Mouse (Mus musculus) neural tube, embryonic 15.5 days (tissue): ENCODE measurements at regions not wholly inside any gene's neighbourhood (a gene's known extent, or its start where the extent isn't known, plus 50 kb on each side); places are given as distances from the start of the nearest gene placed in this dataset.

Experiments
- ATAC-seq: fragments of 200-750 bp; cut with Nextera tagmentation; 2 replicates; pipeline ENCODE4 v1.8.0; 2017; ENCODE audit warnings: mild to moderate bottlenecking, moderate TSS enrichment, moderate library complexity; ENCODE audit not compliant: low FRiP score
- H3K27ac ChIP-seq: fragments of 300-500 bp; sonication (generic); replicated peaks from 2 replicates; pipeline ENCODE4 v1.5.1; 2015; ENCODE audit warnings: mild to moderate bottlenecking, inconsistent platforms
- H3K27me3 ChIP-seq: fragments of 300-500 bp; sonication (generic); replicated peaks from 2 replicates; pipeline ENCODE4 v1.6.1; 2015; ENCODE audit warnings: inconsistent platforms
- H3K36me3 ChIP-seq: fragments of 300-500 bp; sonication (generic); 2 replicates; pipeline ENCODE4 v1.6.1; 2015; ENCODE audit warnings: inconsistent platforms
- H3K4me1 ChIP-seq: fragments of 300-500 bp; sonication (generic); 2 replicates; pipeline ENCODE4 v1.6.1; 2015; ENCODE audit warnings: inconsistent platforms
- H3K4me2 ChIP-seq: fragments of 300-500 bp; sonication (generic); 2 replicates; pipeline ENCODE4 v1.6.1; 2015; ENCODE audit warnings: inconsistent platforms, mild to moderate bottlenecking, moderate library complexity
- H3K4me3 ChIP-seq: fragments of 300-500 bp; sonication (generic); replicated peaks from 2 replicates; pipeline ENCODE4 v1.5.1; 2015; ENCODE audit warnings: mild to moderate bottlenecking, inconsistent platforms
- H3K9ac ChIP-seq: fragments of 300-500 bp; sonication (generic); replicated peaks from 2 replicates; pipeline ENCODE4 v1.6.1; 2015; ENCODE audit warnings: mild to moderate bottlenecking, inconsistent platforms
- H3K9me3 ChIP-seq: fragments of 300-500 bp; sonication (generic); replicated peaks from 2 replicates; pipeline ENCODE4 v1.6.1; 2016; ENCODE audit warnings: inconsistent platforms
- WGBS: fragments of 180-500 bp; shearing (Covaris S2); methylation state at CpG from one replicate; pipeline ENCODE4 v1.1.7; 2015; ENCODE audit warnings: mixed read lengths; 5-methylcytosine and 5-hydroxymethylcytosine counted together

DNA sequence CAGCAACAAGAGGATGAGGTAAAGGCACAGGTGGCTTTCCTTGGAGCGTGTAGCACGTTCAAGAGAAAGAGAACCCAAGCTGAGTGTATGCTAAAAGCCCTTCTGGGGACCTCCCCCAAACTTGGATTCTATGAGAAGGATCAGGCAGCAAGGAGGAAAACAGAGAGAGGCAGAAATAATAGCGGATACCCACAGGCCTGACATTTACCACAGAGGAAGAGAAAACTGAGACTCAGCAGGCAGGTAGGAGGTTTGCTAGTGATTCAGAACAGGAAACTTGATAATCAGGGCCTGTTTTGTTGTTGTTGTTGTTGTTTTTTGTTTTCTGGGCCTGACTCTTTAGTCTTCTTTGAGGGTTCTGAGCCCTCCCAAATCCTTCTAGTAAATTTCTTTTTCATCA is 100.5 kb upstream of the Mdm1 start:
- Histone ChIP-seq H3K4me1 (peaks cover 8% of the 10 kb centered on the region), H3K27me3 (no peaks in the 10 kb centered on the region), H3K9ac (no peak overlapping the region), H3K36me3 (no peaks in the 10 kb centered on the region), H3K4me3 (no peak overlapping the region), H3K4me2 (no peak overlapping the region), H3K9me3 (no peaks in the 10 kb centered on the region), H3K27ac (no peak overlapping the region)
- ATAC-seq = no peak
- 94% methylated on average over 3 of the region's 3 CpGs for WGBS

DNA sequence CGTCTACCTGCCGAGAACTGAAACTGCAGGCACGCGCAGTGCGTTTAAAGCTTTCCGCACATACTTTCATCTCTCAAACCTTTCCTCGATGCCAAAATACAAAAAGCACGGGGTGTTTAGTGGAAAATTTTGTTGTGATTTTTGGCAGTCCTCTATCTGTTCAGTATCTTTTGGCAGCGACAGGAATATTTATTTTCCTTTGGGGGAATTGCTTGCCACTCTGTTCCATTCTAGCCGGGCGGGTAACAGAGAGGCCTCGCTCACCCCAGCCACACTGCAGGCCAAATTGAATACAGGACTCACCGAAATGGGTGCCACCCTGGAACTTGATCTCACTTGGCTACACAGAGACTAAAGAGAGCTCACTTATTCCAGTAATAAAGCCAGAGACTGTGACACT is 97.8 kb upstream of the Mdm1 start:
- Histone ChIP-seq H3K9me3 (no peaks in the 10 kb centered on the region), H3K4me2 (no peak overlapping the region), H3K27ac (no peak overlapping the region), H3K4me3 (no peak overlapping the region), H3K36me3 (no peaks in the 10 kb centered on the region), H3K4me1 (peaks cover 8% of the 10 kb centered on the region), H3K9ac (no peak overlapping the region), H3K27me3 (no peaks in the 10 kb centered on the region)
- ATAC-seq = no peak
- WGBS = 65% methylated on average over 13 of the region's 13 CpGs

DNA sequence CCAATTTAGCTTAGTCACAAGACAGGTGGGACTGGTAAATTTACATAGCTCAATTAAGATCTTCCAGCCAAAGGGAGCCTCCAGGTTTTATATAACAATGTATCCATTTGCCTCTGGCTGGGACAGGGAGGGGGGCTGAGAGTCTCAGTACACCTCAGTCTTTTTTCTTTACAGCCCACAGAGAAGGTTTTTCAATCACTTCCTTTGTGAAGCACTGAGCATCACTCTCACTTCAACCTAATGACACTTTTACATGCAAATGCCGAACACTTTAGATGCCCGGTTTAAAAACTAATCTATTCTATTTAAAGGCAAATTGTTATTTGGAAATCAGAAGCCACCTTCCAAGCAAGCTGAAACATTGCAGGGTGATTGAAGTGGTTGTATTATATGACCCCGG is 96.8 kb upstream of the Mdm1 start:
- Histone ChIP-seq H3K4me2 (no peak overlapping the region), H3K4me1 (peaks cover 8% of the 10 kb centered on the region), H3K36me3 (no peaks in the 10 kb centered on the region), H3K27me3 (no peaks in the 10 kb centered on the region), H3K9me3 (no peaks in the 10 kb centered on the region), H3K4me3 (no peak overlapping the region), H3K27ac (no peak overlapping the region), H3K9ac (no peak overlapping the region)
- WGBS = 23% methylated on average over 3 of the region's 3 CpGs
- no peak for ATAC-seq

DNA sequence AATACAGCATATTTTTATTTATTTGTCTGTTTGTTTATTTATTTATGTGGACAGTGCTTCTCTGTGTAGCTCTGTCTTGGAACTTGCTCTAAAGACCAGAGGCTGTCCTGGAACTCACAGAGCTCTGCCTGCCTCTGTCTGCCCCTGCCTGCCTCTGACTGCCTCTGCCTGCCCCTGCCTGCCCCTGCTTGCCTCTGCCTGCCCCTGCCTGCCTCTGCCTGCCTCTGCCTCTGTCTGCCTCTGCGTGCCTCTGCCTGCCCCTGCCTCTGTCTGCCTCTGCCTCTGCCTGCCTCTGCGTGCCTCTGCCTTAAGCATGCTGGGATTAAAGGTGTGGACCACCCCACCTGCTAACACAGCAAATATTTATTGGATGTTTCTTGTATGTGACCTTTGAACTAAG is 96.2 kb upstream of the Mdm1 start:
- H3K9me3 ChIP-seq = no peaks in the 10 kb centered on the region
- no peak overlapping the region for H3K27ac ChIP-seq
- H3K4me3 ChIP-seq = no peak overlapping the region
- peaks cover 8% of the 10 kb centered on the region for H3K4me1 ChIP-seq
- no peaks in the 10 kb centered on the region for H3K27me3 ChIP-seq
- WGBS = 91% methylated on average over 2 of the region's 2 CpGs
- no peaks in the 10 kb centered on the region for H3K36me3 ChIP-seq
- no peak for ATAC-seq
- no peak overlapping the region for H3K9ac ChIP-seq
- H3K4me2 ChIP-seq = no peak overlapping the region

DNA sequence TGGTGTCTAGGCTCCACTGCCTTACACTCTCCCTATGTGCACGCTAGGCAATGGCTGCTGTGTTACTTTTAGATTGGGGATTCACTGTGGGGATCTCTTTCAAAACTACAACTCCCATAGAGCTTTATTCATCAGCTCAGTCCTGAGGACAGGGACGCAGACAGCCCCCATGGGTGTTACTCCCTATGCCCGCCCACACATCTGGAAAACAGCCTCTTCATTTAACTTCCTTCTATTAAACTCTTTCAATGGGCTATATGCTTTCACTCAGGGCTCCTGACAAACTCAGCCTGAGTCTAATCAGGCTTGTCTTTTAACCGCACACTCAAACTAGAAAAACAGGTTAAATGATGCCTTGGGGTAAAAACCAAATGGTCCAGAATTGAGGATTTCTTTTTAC is 95.3 kb upstream of the Mdm1 start:
- no peaks in the 10 kb centered on the region for H3K36me3 ChIP-seq
- no peak for ATAC-seq
- H3K4me2 ChIP-seq = no peak overlapping the region
- no peak overlapping the region for H3K9ac ChIP-seq
- 53% methylated on average over 4 of the region's 4 CpGs for WGBS
- peaks cover 8% of the 10 kb centered on the region for H3K4me1 ChIP-seq
- no peaks in the 10 kb centered on the region for H3K9me3 ChIP-seq
- no peak overlapping the region for H3K4me3 ChIP-seq
- H3K27me3 ChIP-seq = no peaks in the 10 kb centered on the region
- no peak overlapping the region for H3K27ac ChIP-seq

DNA sequence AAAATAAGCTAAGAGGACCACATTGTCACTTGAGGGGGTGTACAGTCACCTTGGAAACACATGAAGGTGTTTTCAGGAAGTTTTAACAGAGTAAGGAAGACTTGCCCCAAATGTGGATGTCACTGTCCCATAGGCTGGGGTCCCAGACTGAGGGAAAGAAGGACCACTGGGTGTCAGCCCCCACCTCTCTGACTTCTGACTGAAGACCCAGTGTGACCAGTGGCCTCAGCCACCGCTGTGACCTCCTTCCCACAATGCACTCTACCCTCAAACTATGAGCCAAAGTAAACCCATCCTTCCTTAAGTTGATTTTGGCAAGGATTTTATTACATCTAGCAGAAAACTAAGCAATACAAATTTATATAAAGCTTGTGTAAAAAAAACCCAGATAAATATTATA is 94.8 kb upstream of the Mdm1 start:
- no peak overlapping the region for H3K4me2 ChIP-seq
- 85% methylated on average over 1 of the region's 1 CpGs for WGBS
- no peaks in the 10 kb centered on the region for H3K9me3 ChIP-seq
- ATAC-seq = no peak
- no peaks in the 10 kb centered on the region for H3K27me3 ChIP-seq
- H3K27ac ChIP-seq = no peak overlapping the region
- no peaks in the 10 kb centered on the region for H3K36me3 ChIP-seq
- H3K9ac ChIP-seq = no peak overlapping the region
- peaks cover 8% of the 10 kb centered on the region for H3K4me1 ChIP-seq
- no peak overlapping the region for H3K4me3 ChIP-seq

DNA sequence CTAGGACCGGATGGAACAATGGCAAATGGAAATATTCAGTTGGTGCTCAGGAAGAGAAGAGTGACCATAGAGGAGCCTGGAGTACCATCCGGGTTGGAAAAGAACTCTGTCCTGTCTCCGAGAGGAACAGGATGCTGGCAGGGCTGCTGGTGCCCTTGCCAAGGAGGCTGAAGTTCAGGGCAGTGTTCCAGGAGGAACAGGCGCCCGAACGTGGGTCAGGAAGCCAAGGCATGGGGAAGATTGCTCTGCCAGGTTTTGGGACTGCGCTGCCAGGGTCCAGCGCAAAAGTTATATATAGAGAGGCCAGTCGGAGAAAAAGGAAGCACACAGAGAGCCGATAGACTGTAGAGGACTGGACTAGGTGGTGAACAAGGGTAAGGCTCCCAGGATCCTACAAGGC is 92.3 kb upstream of the Mdm1 start:
- no peaks in the 10 kb centered on the region for H3K9me3 ChIP-seq
- WGBS = 85% methylated on average over 10 of the region's 10 CpGs
- no peak overlapping the region for H3K27ac ChIP-seq
- H3K27me3 ChIP-seq = no peaks in the 10 kb centered on the region
- H3K4me1 ChIP-seq = peaks cover 4% of the 10 kb centered on the region; the same call in 1 of the 2 replicates
- no peak for ATAC-seq
- H3K4me3 ChIP-seq = no peak overlapping the region
- no peaks in the 10 kb centered on the region for H3K36me3 ChIP-seq
- no peak overlapping the region for H3K4me2 ChIP-seq
- no peak overlapping the region for H3K9ac ChIP-seq

DNA sequence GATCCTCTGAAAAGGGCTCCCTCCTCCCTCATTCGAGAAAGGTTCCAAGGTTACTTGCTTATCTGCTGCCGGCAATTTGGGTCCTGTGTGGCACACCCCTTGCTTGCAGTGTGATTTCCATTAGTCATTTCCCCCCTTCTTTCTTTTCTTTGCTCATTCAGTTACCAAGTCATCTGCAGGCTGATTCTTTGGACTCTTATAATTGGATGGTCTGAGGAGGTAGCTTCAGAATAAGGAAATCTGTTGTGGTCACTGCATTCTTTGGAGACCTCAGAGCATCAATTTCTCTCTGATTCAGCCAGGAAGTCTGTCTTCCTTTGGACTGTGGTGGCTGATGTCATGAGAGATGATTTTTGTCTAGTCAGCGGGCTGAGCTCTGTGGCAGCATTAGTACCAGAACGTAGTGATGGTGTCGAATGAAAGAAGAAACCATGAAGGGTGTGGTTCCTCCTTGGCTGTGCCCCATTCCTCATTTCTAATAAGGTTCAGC is 91.4 kb upstream of the Mdm1 start:
- Histone ChIP-seq H3K9me3 (no peaks in the 10 kb centered on the region), H3K36me3 (no peaks in the 10 kb centered on the region), H3K27ac (no peak overlapping the region), H3K4me3 (no peak overlapping the region), H3K4me2 (no peak overlapping the region), H3K9ac (no peak overlapping the region), H3K4me1 (no peaks in the 10 kb centered on the region; the same call in 1 of the 2 replicates), H3K27me3 (no peaks in the 10 kb centered on the region)
- WGBS = 88% methylated on average over 5 of the region's 5 CpGs
- ATAC-seq = no peak

DNA sequence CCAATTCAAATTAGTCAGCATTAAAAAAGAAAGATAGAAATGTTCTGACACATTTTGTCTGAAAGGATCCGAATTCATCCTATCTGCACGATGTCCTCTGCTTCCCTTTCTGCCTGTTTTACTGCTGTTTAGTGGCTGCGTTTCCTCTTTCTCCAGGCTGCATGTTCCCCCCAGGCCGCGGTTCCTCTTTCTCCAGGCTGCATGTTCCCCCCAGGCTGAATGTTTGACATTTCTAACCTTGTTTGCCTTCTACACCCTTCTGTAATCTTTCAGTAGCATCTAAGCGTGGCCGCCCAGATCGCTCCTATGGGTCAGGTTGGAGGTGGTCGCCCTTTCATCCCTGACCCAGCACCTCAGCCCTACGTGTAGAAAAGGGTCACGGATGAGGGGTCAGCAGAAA is 89.6 kb upstream of the Mdm1 start:
- no peak overlapping the region for H3K4me2 ChIP-seq

DNA sequence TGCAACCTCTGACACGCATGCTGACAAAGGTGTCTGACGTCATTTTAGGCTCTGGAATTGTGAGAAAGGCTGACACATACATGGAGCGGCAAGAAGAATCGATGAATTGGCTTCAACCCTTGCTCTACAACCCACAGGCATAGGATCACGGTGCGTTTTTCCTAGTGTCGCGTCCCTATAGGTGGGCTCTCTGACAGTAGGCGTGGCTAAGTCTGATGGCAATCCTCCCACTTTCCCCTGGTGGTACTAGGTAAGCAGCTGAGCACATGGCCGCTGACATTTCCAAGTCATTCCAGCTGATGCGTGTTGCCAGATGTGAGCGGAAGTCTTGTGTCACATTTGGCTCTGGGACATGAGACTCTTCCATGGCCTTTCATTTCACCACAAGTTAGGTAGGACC is 89.1 kb upstream of the Mdm1 start:
- Histone ChIP-seq H3K9ac (no peak overlapping the region), H3K27me3 (no peaks in the 10 kb centered on the region), H3K4me1 (peaks cover 15% of the 10 kb centered on the region), H3K9me3 (no peaks in the 10 kb centered on the region), H3K4me3 (no peak overlapping the region), H3K27ac (no peak overlapping the region), H3K4me2 (no peak overlapping the region), H3K36me3 (no peaks in the 10 kb centered on the region)
- WGBS = 88% methylated on average over 12 of the region's 12 CpGs
- ATAC-seq = no peak

More for the DNA sequence above, 89.6 kb upstream of the Mdm1 start:
- ATAC-seq = no peak
- 89% methylated on average over 11 of the region's 11 CpGs for WGBS
- no peak overlapping the region for H3K27ac ChIP-seq
- no peaks in the 10 kb centered on the region for H3K36me3 ChIP-seq
- no peaks in the 10 kb centered on the region for H3K9me3 ChIP-seq
- no peak overlapping the region for H3K9ac ChIP-seq
- no peaks in the 10 kb centered on the region for H3K27me3 ChIP-seq
- H3K4me3 ChIP-seq = no peak overlapping the region
- peaks cover 12% of the 10 kb centered on the region for H3K4me1 ChIP-seq

DNA sequence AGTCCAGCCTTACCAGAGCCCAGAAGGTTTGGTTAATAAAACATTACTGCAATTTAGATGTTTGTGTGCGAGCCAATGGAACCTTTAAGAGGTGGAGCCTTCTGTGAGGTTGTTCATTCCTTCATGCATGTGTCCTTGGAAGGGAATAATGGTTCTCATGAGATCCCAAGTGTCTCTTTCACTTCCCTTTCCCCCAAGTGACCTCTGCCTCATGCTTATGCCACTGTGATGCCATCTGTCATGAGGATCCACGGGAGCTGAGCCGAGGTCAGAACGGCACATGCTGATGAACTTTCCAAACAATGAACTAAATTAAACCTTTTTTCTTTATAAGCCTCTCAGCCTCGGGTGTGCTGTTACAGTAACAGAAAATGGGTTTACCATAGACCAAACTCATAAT is 88.6 kb upstream of the Mdm1 start:
- Histone ChIP-seq H3K4me1 (peaks cover 19% of the 10 kb centered on the region), H3K27ac (no peak overlapping the region), H3K4me3 (no peak overlapping the region), H3K9ac (no peak overlapping the region), H3K27me3 (no peaks in the 10 kb centered on the region), H3K4me2 (no peak overlapping the region), H3K9me3 (no peaks in the 10 kb centered on the region), H3K36me3 (no peaks in the 10 kb centered on the region)
- no peak for ATAC-seq
- 92% methylated on average over 5 of the region's 5 CpGs for WGBS

DNA sequence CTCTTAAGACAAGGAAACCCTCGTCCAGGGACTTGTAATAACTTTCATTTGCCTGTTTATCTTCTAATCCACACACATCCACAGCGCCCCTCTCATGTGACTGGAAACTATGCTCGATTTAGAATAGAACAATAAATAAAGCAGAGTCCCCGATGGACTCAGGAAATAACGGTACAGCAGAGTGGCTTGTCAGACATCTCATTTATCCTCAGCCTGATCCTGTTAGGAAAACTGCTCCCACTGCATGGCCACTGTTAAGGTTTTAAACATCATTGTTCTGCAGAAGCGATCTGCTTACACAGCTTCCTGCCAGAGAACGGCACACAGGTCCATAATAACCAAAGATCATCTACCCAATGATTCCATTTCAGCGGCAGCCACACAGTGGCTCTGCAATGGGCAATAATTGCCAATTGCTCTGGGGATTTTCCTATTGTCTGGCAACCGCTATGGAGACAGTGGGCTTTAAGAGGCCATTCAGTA is 84.8 kb upstream of the Mdm1 start:
- 11% methylated on average over 9 of the region's 9 CpGs for WGBS
- peaks cover 19% of the 10 kb centered on the region for H3K4me1 ChIP-seq
- peak overlapping the region; percentile 33 for H3K4me2 ChIP-seq
- H3K4me3 ChIP-seq = no peak overlapping the region
- H3K27ac ChIP-seq = peak overlapping the region; percentile 73
- H3K9ac ChIP-seq = no peak overlapping the region
- H3K27me3 ChIP-seq = no peaks in the 10 kb centered on the region
- no peaks in the 10 kb centered on the region for H3K9me3 ChIP-seq
- H3K36me3 ChIP-seq = no peaks in the 10 kb centered on the region
- peak; percentile 73 for ATAC-seq

DNA sequence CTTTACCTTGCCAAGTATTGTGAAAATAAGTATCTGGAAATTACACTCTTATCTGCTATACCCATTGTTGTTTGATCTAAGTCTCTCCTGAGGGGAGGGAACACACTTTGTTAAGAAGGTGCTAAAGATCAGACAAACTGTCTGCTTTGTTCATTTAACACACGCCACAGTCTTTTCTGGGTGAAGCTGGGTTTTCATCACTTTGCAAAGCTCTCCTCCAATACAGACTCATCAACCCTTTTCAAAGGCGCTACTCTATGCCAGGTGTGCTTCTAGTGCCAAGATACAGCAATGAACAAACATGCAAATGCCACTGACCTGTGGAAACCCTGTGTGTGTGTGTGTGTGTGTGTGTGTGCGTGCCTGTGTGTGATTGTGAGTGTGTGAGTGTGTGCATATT is 84.1 kb upstream of the Mdm1 start:
- no peaks in the 10 kb centered on the region for H3K36me3 ChIP-seq
- no peak overlapping the region for H3K4me2 ChIP-seq
- no peak overlapping the region for H3K9ac ChIP-seq
- H3K4me3 ChIP-seq = no peak overlapping the region
- no peaks in the 10 kb centered on the region for H3K9me3 ChIP-seq
- WGBS = 69% methylated on average over 3 of the region's 3 CpGs
- peaks cover 19% of the 10 kb centered on the region for H3K4me1 ChIP-seq
- ATAC-seq = no peak
- H3K27me3 ChIP-seq = no peaks in the 10 kb centered on the region
- H3K27ac ChIP-seq = peak overlapping the region; percentile 73; the same call in 1 of the 2 replicates
